Mouse (Mus musculus) limb, embryonic 13.5 days (tissue): Measurements from ENCODE around the gene Ifngr2. TPM values are rescaled to one million over a fixed set of nuclear protein-coding genes. Genes with fewer than 3 reads are reported as not detected.

Experiments
- microRNA-seq: library from miRNA; unstranded; fragments of <30 nt; microRNA quantifications from one replicate; pipeline ENCODE4, GENCODE M21; 2016
- polyA plus RNA-seq: library from polyadenylated mRNA; unstranded; fragments of >200 nt; fragmentation: Nextera tagmentation; extraction: Ambion mirVana; gene quantifications from 2 replicates; pipeline ENCODE4 v1.2.1, GENCODE M21; 2015

The Ifngr2 gene
- polyA plus RNA-seq, 1 experiment from 2014 or later: 49.6 TPM

Small RNA genes within 50 kb of the gene (microRNA-seq; reads per million reads assigned to microRNA genes)
- gene Mir6367: not detected

Other genes with a start within 250 kb of the Ifngr2 start
- 54.6 and 58.1 TPM in 2 replicates for gene Ifnar2, start 174.3 kb upstream of the Ifngr2 start, polyA plus RNA-seq
- gene Gm21970, start 155.4 kb upstream of the Ifngr2 start, polyA plus RNA-seq: not detected in 2 replicates
- 15.6 and 18.2 TPM in 2 replicates for gene Il10rb, start 140.9 kb upstream of the Ifngr2 start, polyA plus RNA-seq
- 63.5 and 67.1 TPM in 2 replicates for gene Ifnar1, start 61.8 kb upstream of the Ifngr2 start, polyA plus RNA-seq
- gene Tmem50b, start 50.7 kb downstream of the Ifngr2 start, polyA plus RNA-seq: 29.9 and 31.5 TPM in 2 replicates
- 3.8 and 5.2 TPM in 2 replicates for gene Dnajc28, start 72.0 kb downstream of the Ifngr2 start, polyA plus RNA-seq
- 110 and 114 TPM in 2 replicates for gene Gart, start 99.9 kb downstream of the Ifngr2 start, polyA plus RNA-seq
- 154 and 161 TPM in 2 replicates for gene Son, start 100.4 kb downstream of the Ifngr2 start, polyA plus RNA-seq
- 22.1 and 23.2 TPM in 2 replicates for gene Donson, start 141.7 kb downstream of the Ifngr2 start, polyA plus RNA-seq
- 71.9 and 75.4 TPM in 2 replicates for gene Cryzl1, start 181.9 kb downstream of the Ifngr2 start, polyA plus RNA-seq
- gene Itsn1, start 182.2 kb downstream of the Ifngr2 start, polyA plus RNA-seq: 27.4 and 27.7 TPM in 2 replicates